Mouse (Mus musculus): ENCODE measurements around the gene Gm4175. TPM values are rescaled to one million over a fixed set of nuclear protein-coding genes. Genes with fewer than 3 reads are reported as not detected.
"Not testable (repeated sequence)": the region's sequence is repeated elsewhere in the genome, so short reads cannot be mapped to it uniquely, and the experiment has no call there.

Gene Gm4175
- not detected in 2 replicates for polyA plus RNA-seq (2015; fragmentation: Nextera tagmentation; extraction: Ambion mirVana)

DNA sequence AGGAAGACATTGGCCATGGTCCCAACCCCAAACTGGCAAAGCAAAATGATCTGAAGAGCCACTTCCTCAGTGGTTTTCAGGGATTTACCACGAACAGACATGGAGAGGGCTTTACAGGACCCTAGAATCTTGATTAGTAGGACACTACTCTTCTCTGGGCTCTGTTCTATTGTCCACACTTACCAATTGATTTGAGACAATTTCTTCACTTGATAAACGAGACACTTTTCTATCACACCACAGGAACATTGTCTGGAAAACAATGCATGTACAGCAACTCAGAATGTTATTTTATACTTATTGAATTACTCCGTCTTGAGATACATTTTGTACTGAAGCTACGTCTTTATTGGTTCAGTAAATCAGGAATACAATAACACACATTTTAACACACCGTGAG, at the start of gene Gm4175:
Gene Gm4175 (minus strand): TSS at position 101 of the 400 bp plus-strand sequence.
- H3K9me3 ChIP-seq (replicated peaks; ENCODE audit: control insufficient read depth, low read length); H3K4me3 ChIP-seq (ENCODE audit: low read length); H3K36me3 ChIP-seq (ENCODE audit: control insufficient read depth, insufficient read depth); H3K27me3 ChIP-seq (ENCODE audit: control insufficient read depth, insufficient read depth, low read length); H3K9ac ChIP-seq (ENCODE audit: low read length); H3K27ac ChIP-seq (ENCODE audit: low read length); ATAC-seq (replicated peaks; ENCODE audit: extremely low read depth, insufficient read depth, low FRiP score); H3K4me2 ChIP-seq (ENCODE audit: low read depth, low read length); H3K4me1 ChIP-seq (ENCODE audit: control insufficient read depth, insufficient read depth, low read length): not testable (repeated sequence)
- no CpG with 5 or more reads among the region's 5 CpGs for WGBS

DNA sequence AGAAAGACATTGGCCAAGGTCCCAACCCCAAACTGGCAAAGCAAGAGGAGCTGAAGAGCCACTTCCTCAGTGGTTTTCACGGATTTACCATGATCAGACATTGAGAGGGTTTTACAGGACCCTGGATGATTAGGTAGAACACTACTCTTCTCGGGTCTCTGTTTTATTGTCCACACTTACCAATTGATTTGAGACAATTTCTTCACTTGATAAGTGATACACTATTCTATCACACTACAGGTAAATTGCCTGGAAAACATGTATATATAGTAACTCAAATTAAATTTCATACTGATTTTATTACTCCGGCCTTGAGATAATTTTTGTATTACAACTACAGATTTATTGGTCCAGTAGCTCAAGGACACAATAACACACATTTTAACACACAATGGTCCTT, 35.4 kb upstream of the Gm4175 start, which contains the start of gene Gm4177:
Gene Gm4177 (minus strand): TSS at position 101 of the 400 bp plus-strand sequence.
- not testable (repeated sequence) for H3K27me3 ChIP-seq (ENCODE audit: control insufficient read depth, insufficient read depth, low read length); H3K9ac ChIP-seq (ENCODE audit: low read length); H3K36me3 ChIP-seq (ENCODE audit: control insufficient read depth, insufficient read depth); H3K27ac ChIP-seq (ENCODE audit: low read length); ATAC-seq (replicated peaks; ENCODE audit: extremely low read depth, insufficient read depth, low FRiP score); H3K9me3 ChIP-seq (replicated peaks; ENCODE audit: control insufficient read depth, low read length); H3K4me1 ChIP-seq (ENCODE audit: control insufficient read depth, insufficient read depth, low read length); H3K4me3 ChIP-seq (ENCODE audit: low read length); H3K4me2 ChIP-seq (ENCODE audit: low read depth, low read length)
- WGBS = no CpG with 5 or more reads among the region's 3 CpGs

Other genes starting within 250 kb of the Gm4175 start
- gene Vmn1r130, start 249.7 kb downstream of the Gm4175 start, polyA plus RNA-seq (2015; fragmentation: Nextera tagmentation; extraction: Ambion mirVana) = not detected in 2 replicates
- not detected in 2 replicates for gene Vmn1r131, start 215.4 kb downstream of the Gm4175 start, polyA plus RNA-seq (2015; fragmentation: Nextera tagmentation; extraction: Ambion mirVana)
- gene Vmn1r132, start 147.4 kb downstream of the Gm4175 start, polyA plus RNA-seq (2015; fragmentation: Nextera tagmentation; extraction: Ambion mirVana) = not detected in 2 replicates
- gene Gm4177, start 35.3 kb upstream of the Gm4175 start, polyA plus RNA-seq (2015; fragmentation: Nextera tagmentation; extraction: Ambion mirVana) = not detected in 2 replicates
- gene Vmn1r135, start 70.9 kb upstream of the Gm4175 start, polyA plus RNA-seq (2015; fragmentation: Nextera tagmentation; extraction: Ambion mirVana) = not detected in 2 replicates
- gene Gm5725, start 82.8 kb upstream of the Gm4175 start, polyA plus RNA-seq (2015; fragmentation: Nextera tagmentation; extraction: Ambion mirVana) = not detected in 2 replicates
- gene Gm5891, start 159.8 kb upstream of the Gm4175 start, polyA plus RNA-seq (2015; fragmentation: Nextera tagmentation; extraction: Ambion mirVana) = not detected in 2 replicates
- not detected in 2 replicates for gene Vmn1r137, start 233.1 kb upstream of the Gm4175 start, polyA plus RNA-seq (2015; fragmentation: Nextera tagmentation; extraction: Ambion mirVana)